Mouse (Mus musculus): Measurements from ENCODE around the gene Sytl2. TPM values are rescaled to one million over a fixed set of nuclear protein-coding genes. Genes with fewer than 3 reads are reported as not detected.

The Sytl2 gene
- total and polyA plus RNA-seq, 3 experiments = not detected

- Histone ChIP-seq H3K27ac (ENCODE audit: control insufficient read depth, low read depth, low read length) (no peak overlapping the region), H3K79me2 (ENCODE audit: control insufficient read depth, insufficient read depth, low read length, poor library complexity) (no peaks in the 10 kb centered on the region), H3K4me3 (ENCODE audit: control insufficient read depth in 1 of 2, insufficient read depth in 1 of 2, low read depth in 2 of 2, low read length in 2 of 2) (no peak overlapping the region), H3K9ac (ENCODE audit: control insufficient read depth, low read depth, low read length, poor library complexity, severe bottlenecking) (no peak overlapping the region), H3K27me3 (ENCODE audit: control insufficient read depth in 1 of 2, insufficient read depth in 2 of 2, low read length in 2 of 2) (peaks cover 1 to 4% of the 10 kb centered on the region in 2 experiments; a peak in 1 of 4 replicates), H3K36me3 (ENCODE audit: control insufficient read depth in 1 of 2, insufficient read depth in 2 of 2, low read length in 2 of 2) (no peaks in the 10 kb centered on the region), H3K9me3 (replicated peaks; ENCODE audit: insufficient read depth, low read length) (no peaks in the 10 kb centered on the region), H3K4me1 (ENCODE audit: control insufficient read depth in 1 of 2, insufficient read depth in 2 of 2, low read length in 2 of 2) (no peaks in the 10 kb centered on the region)
- no peak for DNase-seq (ENCODE audit: low read depth, low spot score)
- TF ChIP-seq NELFE (IDR thresholded peaks at IDR 0.05; ENCODE audit: low read depth, low read length) (no peak), TAL1 (IDR thresholded peaks at IDR 0.05; ENCODE audit: low read length) (no peak), TCF12 (IDR thresholded peaks at IDR 0.05; ENCODE audit: low read depth, low read length) (no peak), CHD2 (IDR thresholded peaks at IDR 0.05; ENCODE audit: low read length) (no peak), POLR2AphosphoS2 (IDR thresholded peaks at IDR 0.05; ENCODE audit: low read length) (no peak), MEF2A (IDR thresholded peaks at IDR 0.05; ENCODE audit: extremely low read depth, insufficient replicate concordance, low read depth, low read length, poor library complexity, severe bottlenecking) (no peak), CHD1 (IDR thresholded peaks at IDR 0.05; ENCODE audit: low read depth, low read length) (no peak), MAZ (IDR thresholded peaks at IDR 0.05; ENCODE audit: low read depth, low read length) (no peak), UBTF (IDR thresholded peaks at IDR 0.05; ENCODE audit: borderline replicate concordance, insufficient read depth, low read depth, low read length) (no peak), TBP (IDR thresholded peaks at IDR 0.05; ENCODE audit: low read depth, low read length) (no peak), NRF1 (IDR thresholded peaks at IDR 0.05; ENCODE audit: insufficient read depth, low read depth, low read length, poor library complexity, severe bottlenecking) (no peak), ZKSCAN1 (IDR thresholded peaks at IDR 0.05; ENCODE audit: low read depth, low read length) (no peak), POLR2A (IDR thresholded peaks at IDR 0.05; ENCODE audit: control insufficient read depth in 1 of 2, insufficient read depth in 1 of 2, low read depth in 1 of 2, low read length in 2 of 2, poor library complexity in 1 of 2) (no peak), MXI1 (IDR thresholded peaks at IDR 0.05; ENCODE audit: low read depth, low read length) (no peak), ELF1 (IDR thresholded peaks at IDR 0.05; ENCODE audit: low read depth, low read length) (no peak)
These were observed 42.2 kb upstream of the Sytl2 start for GRCm38 (mm10) chr7:90259899-90260298.

- Histone ChIP-seq H3K4me1 (ENCODE audit: control insufficient read depth in 1 of 2, insufficient read depth in 2 of 2, low read length in 2 of 2) (no peaks in the 10 kb centered on the region), H3K79me2 (ENCODE audit: control insufficient read depth, insufficient read depth, low read length, poor library complexity) (no peaks in the 10 kb centered on the region), H3K27me3 (ENCODE audit: control insufficient read depth in 1 of 2, insufficient read depth in 2 of 2, low read length in 2 of 2) (peaks cover 1 to 4% of the 10 kb centered on the region in 2 experiments; a peak in 1 of 4 replicates), H3K27ac (ENCODE audit: control insufficient read depth, low read depth, low read length) (no peak overlapping the region), H3K36me3 (ENCODE audit: control insufficient read depth in 1 of 2, insufficient read depth in 2 of 2, low read length in 2 of 2) (no peaks in the 10 kb centered on the region), H3K4me3 (ENCODE audit: control insufficient read depth in 1 of 2, insufficient read depth in 1 of 2, low read depth in 2 of 2, low read length in 2 of 2) (no peak overlapping the region), H3K9me3 (replicated peaks; ENCODE audit: insufficient read depth, low read length) (no peaks in the 10 kb centered on the region), H3K9ac (ENCODE audit: control insufficient read depth, low read depth, low read length, poor library complexity, severe bottlenecking) (no peak overlapping the region)
- DNase-seq (ENCODE audit: low read depth, low spot score) = no peak
- TF ChIP-seq BHLHE40 (IDR thresholded peaks at IDR 0.05; ENCODE audit: borderline replicate concordance, low read depth, low read length) (no peak), UBTF (IDR thresholded peaks at IDR 0.05; ENCODE audit: borderline replicate concordance, insufficient read depth, low read depth, low read length) (no peak), GATA1 (IDR thresholded peaks at IDR 0.05; ENCODE audit: low read depth, low read length) (no peak)
These were observed 40.0 kb upstream of the Sytl2 start for GRCm38 (mm10) chr7:90261902-90262599.
